Mouse (Mus musculus) NIH3T3 (cell line): ENCODE measurements at regions not wholly inside any gene's neighbourhood (a gene's known extent, or its start where the extent isn't known, plus 50 kb on each side); places are given as distances from the start of the nearest gene placed in this dataset.

Source experiments
- DNase-seq: peaks from one replicate; pipeline ENCODE4 v3.0.0-alpha.2; 2012; ENCODE audit warnings: low read depth

DNA sequence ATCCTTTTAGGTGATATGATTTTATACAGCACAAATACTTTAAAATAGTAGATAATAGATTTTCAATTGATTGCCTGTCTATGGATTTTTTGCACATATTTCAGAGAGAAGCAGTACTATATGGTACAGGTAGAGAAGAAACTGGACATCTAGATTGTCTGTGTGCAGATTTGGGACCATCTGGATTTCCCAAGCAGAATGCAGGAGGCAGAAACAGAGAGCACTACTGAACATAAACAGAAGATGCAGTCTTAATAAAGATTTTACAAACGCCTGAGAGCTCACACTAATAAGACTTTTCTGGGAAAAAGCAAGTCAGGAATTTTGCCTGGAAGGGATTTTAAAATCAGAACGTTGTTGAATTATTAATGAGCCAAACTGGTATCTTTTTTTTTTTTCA, 432.9 kb downstream of the Col11a1 start:
- DNase-seq, result no peak

- no peak for DNase-seq
Observed at GRCm38 (mm10) chr3:114463714-114464545, 433.6 kb downstream of the Col11a1 start.

DNA sequence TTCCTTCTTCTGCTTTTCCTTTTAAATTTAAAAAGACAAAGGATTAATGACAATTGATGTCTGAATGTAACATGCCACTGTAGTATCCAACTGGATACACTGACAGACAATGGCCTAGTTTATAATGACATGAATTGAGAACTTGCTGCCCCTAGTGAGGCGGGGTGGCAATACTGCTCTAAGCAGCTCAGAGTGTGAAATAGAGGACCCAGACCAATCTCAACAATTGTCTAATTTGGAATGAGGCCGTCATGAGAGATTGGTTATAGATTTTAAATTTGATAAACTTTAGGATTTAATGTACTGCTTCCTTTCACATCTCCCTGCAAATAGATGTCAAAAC, 434.2 kb downstream of the Col11a1 start:
- DNase-seq, result no peak

DNA sequence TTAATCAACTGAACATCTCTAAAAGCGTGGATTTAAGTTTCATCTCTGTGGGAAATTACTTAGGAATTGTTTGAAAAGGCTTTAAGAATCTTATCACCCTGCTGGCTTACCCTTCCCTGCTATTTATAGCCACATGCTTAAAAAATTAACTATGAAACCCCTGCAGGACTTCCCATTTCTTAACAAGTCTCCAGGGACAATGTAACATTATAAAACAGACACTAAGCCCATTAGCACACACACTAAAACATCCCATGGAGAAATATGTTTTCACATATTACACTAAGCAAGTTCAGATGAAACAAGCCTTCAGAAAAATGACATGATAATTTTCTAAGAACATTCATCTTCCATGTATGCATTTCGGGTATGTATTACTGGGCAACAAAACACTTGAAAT, 420.0 kb upstream of the Olfm3 start:
- no peak for DNase-seq

- no peak for DNase-seq
Observed at GRCm38 (mm10) chr3:114507690-114508332, 396.1 kb upstream of the Olfm3 start.

DNA sequence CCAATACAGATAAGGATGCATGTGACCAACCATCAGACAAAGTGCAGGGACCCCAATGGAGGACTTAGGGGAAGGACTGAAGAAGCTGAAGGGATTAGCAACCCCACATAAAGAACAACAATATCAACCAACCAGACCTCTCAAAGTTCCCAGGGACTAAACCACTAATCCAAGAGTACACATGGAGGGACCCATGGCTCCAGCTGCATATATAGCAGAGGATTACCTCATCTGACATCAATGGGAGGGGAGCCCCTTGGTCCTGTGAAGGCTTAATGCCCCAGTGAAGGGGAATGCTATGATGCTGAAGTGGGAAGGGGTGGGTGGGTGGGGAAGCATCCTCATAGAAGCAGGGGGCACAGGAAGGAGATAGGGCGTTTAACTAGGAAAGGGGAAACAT, 388.6 kb upstream of the Olfm3 start:
- DNase-seq, result no peak

DNA sequence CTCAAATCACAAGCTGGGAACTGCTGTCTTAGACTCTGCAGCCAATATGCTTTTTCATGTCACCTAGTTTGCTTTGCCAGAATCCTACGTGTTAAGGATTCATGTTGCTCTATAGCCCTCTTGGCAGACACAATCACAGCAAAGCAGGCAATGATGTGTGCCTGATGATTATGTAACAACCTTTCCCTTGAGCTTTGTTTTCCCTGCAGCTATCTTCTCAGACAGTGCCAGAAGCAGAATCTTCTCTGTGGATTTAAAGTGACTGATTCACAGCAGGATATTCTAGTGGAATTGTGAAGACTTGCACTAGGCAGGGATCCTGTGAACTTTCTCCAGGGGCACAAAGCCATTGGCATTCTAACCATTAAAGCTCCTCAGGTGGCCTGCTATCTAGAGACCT, 359.5 kb upstream of the Olfm3 start:
- no peak for DNase-seq

GRCm38 (mm10) chr3:114547218-114547617, 356.7 kb upstream of the Olfm3 start:
- no peak for DNase-seq

GRCm38 (mm10) chr3:114570978-114571377, 332.9 kb upstream of the Olfm3 start:
- DNase-seq, result peak; percentile 3
